ENCODE assay signal across 19 mouse cellular contexts in the genomic region with DNA sequence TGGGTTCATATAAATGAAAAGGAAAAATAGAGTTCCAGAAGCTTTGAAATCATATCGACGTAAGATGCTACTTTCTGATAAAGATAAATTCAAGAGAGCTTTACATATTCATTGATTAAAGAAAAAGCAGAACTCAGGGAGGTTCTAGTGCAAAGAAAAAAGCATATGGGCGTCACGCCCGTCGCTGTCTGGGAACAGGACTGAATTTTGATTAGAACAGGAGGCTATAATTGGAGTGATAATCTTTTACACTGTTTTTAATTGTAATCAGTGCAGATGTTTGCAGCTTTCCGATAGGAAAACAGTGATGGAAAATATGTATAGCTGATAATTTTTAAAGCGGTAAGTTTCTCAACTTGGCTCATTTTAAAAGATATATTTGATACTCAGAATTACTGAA.
DNase-seq lines count a peak whose midpoint lies in the region; ATAC-seq and TF ChIP-seq lines count a peak whose summit lies in the region.
"Had no signal": no experiment of that assay in that cellular context is flagged by ENCODE, and none has a peak within 500 bp of the region (broad histone marks: within the 10 kb centered on the region; RNA-seq: fewer than 3 reads in every experiment).

No protein-coding gene starts in this region.

- H3K27me3 ChIP-seq in forebrain, embryonic 11.5 days (ENCODE audit: control insufficient read depth, insufficient read depth, low read length): no peaks in the 10 kb centered on the region
- H3K27me3 ChIP-seq: hindbrain, embryonic 12.5 days; midbrain, embryonic 12.5 days had no signal

- no peak for TF ChIP-seq POLR2A in olfactory bulb, adult 2 months (IDR thresholded peaks at IDR 0.05; ENCODE audit: insufficient read depth, low read depth, low read length)

- WGBS in forebrain, embryonic 11.5 days: 44% methylated on average over 8 of the region's 8 CpGs
- WGBS in olfactory bulb, adult 2 months: 21% methylated on average over 8 of the region's 8 CpGs

- no peak overlapping the region for H3K4me3 ChIP-seq in forebrain, embryonic 11.5 days (ENCODE audit: low read depth, low read length)
- H3K4me3 ChIP-seq in olfactory bulb, adult 2 months (ENCODE audit: insufficient read depth, low read depth, low read length): no peak overlapping the region
- H3K4me3 ChIP-seq: embryonic facial prominence, embryonic 10.5 days; erythroblast, embryonic 14.5 days; hindbrain, embryonic 12.5 days; midbrain, embryonic 12.5 days had no signal

- ATAC-seq in forebrain, embryonic 11.5 days (replicated peaks; ENCODE audit: low FRiP score): no peak
- ATAC-seq: Patski had no signal

- H3K27ac ChIP-seq in forebrain, embryonic 11.5 days (ENCODE audit: low read depth, low read length): peak overlapping the region; percentile 66; the same call in 1 of the 2 replicates
- peak overlapping the region; percentile 90 for H3K27ac ChIP-seq in olfactory bulb, adult 2 months (ENCODE audit: insufficient read depth, low read depth, low read length)
- H3K27ac ChIP-seq: embryonic facial prominence, embryonic 10.5 days; hindbrain, embryonic 12.5 days; macrophage; midbrain, embryonic 12.5 days had no signal

- no peak for TF ChIP-seq CTCF in olfactory bulb, adult 2 months (IDR thresholded peaks at IDR 0.05; ENCODE audit: insufficient read depth, low read depth, low read length)

- peak; percentile 66 to 74 for DNase-seq in cerebellum, postnatal 10 days
- no peak for DNase-seq in cerebellum, adult 11-12 months
- DNase-seq in left cerebral cortex, postnatal 10 days (ENCODE audit: extremely low spot score in 1 of 2, low spot score in 2 of 2): peak; percentile 25 to 66
- DNase-seq in left cerebral cortex, adult 8-10 months (ENCODE audit: low spot score in 2 of 2): no peak
- no peak for DNase-seq in forebrain, embryonic 11.5 days (ENCODE audit: low spot score)
- no peak for DNase-seq in spleen, postnatal 10 days (ENCODE audit: low spot score in 2 of 2)
- DNase-seq in kidney, postnatal 14 days: no peak
- DNase-seq: adrenal gland, postnatal 36 days; kidney, adult 11 months; kidney, postnatal 25 days; lung, embryonic 14.5 days; thymus, postnatal 25 days had no signal

- intact Hi-C loops in left cerebral cortex, postnatal 10 days (cut with DNase I): loop anchor here (5.0 kb wide), 1 partner anchor 401 kb away; no protein-coding TSS in a partner anchor

- H3K9me3 ChIP-seq in forebrain, embryonic 11.5 days (ENCODE audit: control insufficient read depth, low read length): no peaks in the 10 kb centered on the region
- H3K9me3 ChIP-seq: embryonic facial prominence, embryonic 10.5 days; hindbrain, embryonic 12.5 days; midbrain, embryonic 12.5 days had no signal

- H3K36me3 ChIP-seq in forebrain, embryonic 11.5 days (ENCODE audit: control insufficient read depth, insufficient read depth, low read length): no peaks in the 10 kb centered on the region
- H3K36me3 ChIP-seq: embryonic facial prominence, embryonic 10.5 days; hindbrain, embryonic 12.5 days; midbrain, embryonic 12.5 days had no signal

- no peak overlapping the region for H3K4me2 ChIP-seq in forebrain, embryonic 11.5 days (ENCODE audit: low read depth, low read length, severe bottlenecking)
- H3K4me2 ChIP-seq: hindbrain, embryonic 12.5 days; lung, embryonic 14.5 days; midbrain, embryonic 12.5 days had no signal

- no peak overlapping the region for H3K9ac ChIP-seq in forebrain, embryonic 11.5 days (ENCODE audit: low read length)
- H3K9ac ChIP-seq: hindbrain, embryonic 12.5 days; lung, embryonic 14.5 days; midbrain, embryonic 12.5 days had no signal

- H3K4me1 ChIP-seq in forebrain, embryonic 11.5 days (replicated peaks; ENCODE audit: control insufficient read depth, insufficient read depth, low read length): peaks cover 9% of the 10 kb centered on the region; the same call in 1 of the 2 replicates
- no peaks in the 10 kb centered on the region for H3K4me1 ChIP-seq in olfactory bulb, adult 2 months (ENCODE audit: control insufficient read depth, insufficient read depth, low read length)

Comparison
In these comparisons a context has a peak if more than half of its experiments do, and no peak if none do; other contexts are left out.
1. DNase-seq: peak in cerebellum, postnatal 10 days (2 of 2) and left cerebral cortex, postnatal 10 days (2 of 2); none in cerebellum, adult 11-12 months (single experiment), left cerebral cortex, adult 8-10 months (0 of 2), forebrain, embryonic 11.5 days (single experiment), spleen, postnatal 10 days (0 of 2) and kidney, postnatal 14 days (single experiment).